In genomic region chr7:30336384-30336783, GRCm38 (mm10) we compare ENCODE assay signal across 8 mouse cellular contexts. TPM values are rescaled to one million over a fixed set of nuclear protein-coding genes. Genes with fewer than 3 reads are reported as not detected.
A peak's percentile ranks its signal among the peaks of the same experiment; 100 is the strongest.
DNase-seq lines count a peak whose midpoint lies in the region; ATAC-seq lines count a peak whose summit lies in the region.

No protein-coding gene starts in this region.

- no peak overlapping the region for H3K9ac ChIP-seq in liver, embryonic 12.5 days
- H3K9ac ChIP-seq in midbrain, embryonic 16.5 days (ENCODE audit: low read depth, low read length): 0 out of 2 replicates have a peak overlapping the region, but pooled peaks have one; percentile 33

- 3% methylated on average over 9 of the region's 9 CpGs for WGBS in liver, embryonic 12.5 days (ENCODE audit: insufficient replicate concordance)
- 2% methylated on average over 9 of the region's 9 CpGs for WGBS in midbrain, embryonic 16.5 days

- intact Hi-C loops in left cerebral cortex, postnatal 25 days (cut with DNase I): loop anchor here (2.0 kb wide), 1 partner anchor 94 kb away; no protein-coding TSS in a partner anchor

- no peak for ATAC-seq in liver, embryonic 12.5 days
- ATAC-seq in midbrain, embryonic 16.5 days: peak; percentile 26; the same call in 1 of the 2 replicates

- no peak overlapping the region for H3K27ac ChIP-seq in liver, embryonic 12.5 days
- no peak overlapping the region for H3K27ac ChIP-seq in midbrain, embryonic 16.5 days (ENCODE audit: low read length)

- H3K4me1 ChIP-seq in liver, embryonic 12.5 days: no peaks in the 10 kb centered on the region
- H3K4me1 ChIP-seq in midbrain, embryonic 16.5 days (ENCODE audit: control insufficient read depth, insufficient read depth, low read length): peaks cover 10% of the 10 kb centered on the region

- H3K4me3 ChIP-seq in liver, embryonic 12.5 days: no peak overlapping the region
- no peak overlapping the region for H3K4me3 ChIP-seq in midbrain, embryonic 16.5 days (ENCODE audit: low read depth, low read length)

- H3K9me3 ChIP-seq in liver, embryonic 12.5 days (replicated peaks): no peaks in the 10 kb centered on the region
- no peaks in the 10 kb centered on the region for H3K9me3 ChIP-seq in midbrain, embryonic 16.5 days (replicated peaks; ENCODE audit: control insufficient read depth, low read length, poor library complexity, severe bottlenecking)

- no peaks in the 10 kb centered on the region for H3K36me3 ChIP-seq in liver, embryonic 12.5 days
- no peaks in the 10 kb centered on the region for H3K36me3 ChIP-seq in midbrain, embryonic 16.5 days (ENCODE audit: control insufficient read depth, insufficient read depth, low read length)

- peaks cover 67% of the 10 kb centered on the region for H3K27me3 ChIP-seq in liver, embryonic 12.5 days (replicated peaks)
- peaks cover 17% of the 10 kb centered on the region for H3K27me3 ChIP-seq in midbrain, embryonic 16.5 days (ENCODE audit: control insufficient read depth, insufficient read depth, low read depth, low read length)

- no peak overlapping the region for H3K4me2 ChIP-seq in liver, embryonic 12.5 days
- H3K4me2 ChIP-seq in midbrain, embryonic 16.5 days (ENCODE audit: low read length): peak overlapping the region; percentile 27; the same call in 1 of the 2 replicates

- peak; percentile 79 for DNase-seq in liver
- DNase-seq in cerebellum, postnatal 14 days: peak; percentile 96 to 99
- DNase-seq in frontal cortex, postnatal 36 days (ENCODE audit: low spot score in 2 of 2): peak; percentile 89 to 92
- DNase-seq in induced T-regulatory cell, adult 2 months (ENCODE audit: low read depth): peak; percentile 88
- peak; percentile 89 to 94 for DNase-seq in left cerebral cortex, postnatal 25 days (ENCODE audit: low spot score in 2 of 2)
- peak; percentile 23 to 46 for DNase-seq in spleen, postnatal 36 days (ENCODE audit: low spot score in 2 of 2)

RNA-seq across cellular contexts. Expression of gene Sdhaf1, which starts 12.7 kb away (rescaled TPM):
- 8.1 and 8.2 TPM in 2 replicates for polyA plus RNA-seq in liver, embryonic 12.5 days (2016; fragmentation: Nextera tagmentation; extraction: Ambion mirVana)
- total RNA-seq in left cerebral cortex, postnatal 25 days (2021): 1 to 10 TPM; 7.2 to 7.8 TPM
- polyA plus RNA-seq in midbrain, embryonic 16.5 days (2015; fragmentation: Nextera tagmentation; extraction: Ambion mirVana): 15.2 and 16.9 TPM in 2 replicates

RNA-seq across cellular contexts. Expression of gene E130208F15Rik, which starts 14.8 kb away (rescaled TPM):
- 2.3 and 2.9 TPM in 2 replicates for polyA plus RNA-seq in liver, embryonic 12.5 days (2016; fragmentation: Nextera tagmentation; extraction: Ambion mirVana)
- total RNA-seq in left cerebral cortex, postnatal 25 days (2021): under 1 TPM; 0.32 to 0.55 TPM
- polyA plus RNA-seq in midbrain, embryonic 16.5 days (2015; fragmentation: Nextera tagmentation; extraction: Ambion mirVana): not detected in 2 replicates

RNA-seq across cellular contexts. Expression of gene Syne4, which starts 21.8 kb away (rescaled TPM):
- 11.7 and 12.1 TPM in 2 replicates for polyA plus RNA-seq in liver, embryonic 12.5 days (2016; fragmentation: Nextera tagmentation; extraction: Ambion mirVana)
- 1 to 10 TPM; 8.4 to 8.7 TPM for total RNA-seq in left cerebral cortex, postnatal 25 days (2021)
- 13.4 and 16.0 TPM in 2 replicates for polyA plus RNA-seq in midbrain, embryonic 16.5 days (2015; fragmentation: Nextera tagmentation; extraction: Ambion mirVana)

RNA-seq across cellular contexts. Expression of gene Lrfn3, which starts 26.2 kb away (rescaled TPM):
- 1.9 and 2.1 TPM in 2 replicates for polyA plus RNA-seq in liver, embryonic 12.5 days (2016; fragmentation: Nextera tagmentation; extraction: Ambion mirVana)
- 10 to 100 TPM; 34.0 to 35.2 TPM for total RNA-seq in left cerebral cortex, postnatal 25 days (2021)
- 15.2 and 15.7 TPM in 2 replicates for polyA plus RNA-seq in midbrain, embryonic 16.5 days (2015; fragmentation: Nextera tagmentation; extraction: Ambion mirVana)

RNA-seq across cellular contexts. Expression of gene Alkbh6, which starts 27.9 kb away (rescaled TPM):
- polyA plus RNA-seq in liver, embryonic 12.5 days (2016; fragmentation: Nextera tagmentation; extraction: Ambion mirVana): 24.2 and 24.5 TPM in 2 replicates
- total RNA-seq in left cerebral cortex, postnatal 25 days (2021): 10 to 100 TPM; 63.6 to 64.4 TPM
- polyA plus RNA-seq in midbrain, embryonic 16.5 days (2015; fragmentation: Nextera tagmentation; extraction: Ambion mirVana): 120 and 127 TPM in 2 replicates

Comparison
In these comparisons a context has a peak if more than half of its experiments do, and no peak if none do; other contexts are left out.
1. DNase-seq: peak in every context shown above with its lines; median percentile 98 in cerebellum, postnatal 14 days; 92 in left cerebral cortex, postnatal 25 days; 90 in frontal cortex, postnatal 36 days; 88 in induced T-regulatory cell, adult 2 months; 79 in liver; 34 in spleen, postnatal 36 days.